Mouse (Mus musculus): Measurements from ENCODE around the gene Ankrd24. TPM values are rescaled to one million over a fixed set of nuclear protein-coding genes. Genes with fewer than 3 reads are reported as not detected.
"Not testable (repeated sequence)": the region's sequence is repeated elsewhere in the genome, so short reads cannot be mapped to it uniquely, and the experiment has no call there.

The Ankrd24 gene
- polyA plus RNA-seq, 1 experiment from 2014 or later, result 7.5 TPM

GRCm38 (mm10) chr10:81641978-81642647 lies 13.8 kb downstream of the Ankrd24 start:
- H3K27ac ChIP-seq, result peak overlapping the region; percentile 94; the same call in 1 of the 2 replicates
- H3K4me3 ChIP-seq, result peak overlapping the region; percentile 85
- no peaks in the 10 kb centered on the region for H3K9me3 ChIP-seq
- no peak for DNase-seq (ENCODE audit: low spot score)
- WGBS, result 81% methylated on average over 8 of the region's 8 CpGs
- no peaks in the 10 kb centered on the region for H3K36me3 ChIP-seq
- peaks cover 31% of the 10 kb centered on the region for H3K4me1 ChIP-seq (replicated peaks)
- peaks cover 12% of the 10 kb centered on the region; the same call in 1 of the 2 replicates for H3K27me3 ChIP-seq (ENCODE audit: insufficient read depth, poor library complexity, severe bottlenecking)

- Histone ChIP-seq H3K36me3 (no peaks in the 10 kb centered on the region), H3K27me3 (ENCODE audit: insufficient read depth, poor library complexity, severe bottlenecking) (peaks cover 12% of the 10 kb centered on the region; the same call in 1 of the 2 replicates), H3K4me3 (peak overlapping the region; percentile 85), H3K9me3 (no peaks in the 10 kb centered on the region), H3K27ac (peak overlapping the region; percentile 94), H3K4me1 (replicated peaks) (peaks cover 31% of the 10 kb centered on the region)
- 23% methylated on average over 24 of the region's 24 CpGs for WGBS
- no peak for DNase-seq (ENCODE audit: low spot score)
Measured at GRCm38 (mm10) chr10:81642648-81643448, 14.5 kb downstream of the Ankrd24 start.

- H3K4me1 ChIP-seq (replicated peaks), result peaks cover 33% of the 10 kb centered on the region
- under 1% methylated on average over 75 of the region's 75 CpGs for WGBS
- peak overlapping the region; percentile 85 for H3K4me3 ChIP-seq
- peaks cover 7% of the 10 kb centered on the region; the same call in 1 of the 2 replicates for H3K27me3 ChIP-seq (ENCODE audit: insufficient read depth, poor library complexity, severe bottlenecking)
- no peaks in the 10 kb centered on the region for H3K9me3 ChIP-seq
- DNase-seq (ENCODE audit: low spot score), result peak; percentile 95
- no peaks in the 10 kb centered on the region for H3K36me3 ChIP-seq
- peak overlapping the region; percentile 94 for H3K27ac ChIP-seq
Measured at GRCm38 (mm10) chr10:81643449-81644055, 15.2 kb downstream of the Ankrd24 start.

GRCm38 (mm10) chr10:81644162-81644561 lies 15.8 kb downstream of the Ankrd24 start:
- Histone ChIP-seq H3K27ac (peak overlapping the region; percentile 94), H3K36me3 (no peaks in the 10 kb centered on the region), H3K9me3 (no peaks in the 10 kb centered on the region), H3K4me3 (peak overlapping the region; percentile 85), H3K27me3 (ENCODE audit: insufficient read depth, poor library complexity, severe bottlenecking) (peaks cover 7% of the 10 kb centered on the region; the same call in 1 of the 2 replicates), H3K4me1 (replicated peaks) (peaks cover 35% of the 10 kb centered on the region)
- no peak for DNase-seq (ENCODE audit: low spot score)
- 56% methylated on average over 2 of the region's 2 CpGs for WGBS

- 92% methylated on average over 18 of the region's 18 CpGs for WGBS
- DNase-seq (ENCODE audit: low spot score), result no peak
- H3K4me1 ChIP-seq (replicated peaks), result peaks cover 35% of the 10 kb centered on the region
- no peaks in the 10 kb centered on the region for H3K9me3 ChIP-seq
- peak overlapping the region; percentile 85 for H3K4me3 ChIP-seq
- no peaks in the 10 kb centered on the region for H3K36me3 ChIP-seq
- H3K27me3 ChIP-seq (ENCODE audit: insufficient read depth, poor library complexity, severe bottlenecking), result peaks cover 7% of the 10 kb centered on the region; the same call in 1 of the 2 replicates
- H3K27ac ChIP-seq, result no peak overlapping the region
Measured at GRCm38 (mm10) chr10:81644716-81645115, 16.4 kb downstream of the Ankrd24 start.

GRCm38 (mm10) chr10:81645391-81645790 lies 17.1 kb downstream of the Ankrd24 start:
- Histone ChIP-seq H3K4me1 (replicated peaks) (peaks cover 35% of the 10 kb centered on the region), H3K27me3 (ENCODE audit: insufficient read depth, poor library complexity, severe bottlenecking) (peaks cover 7% of the 10 kb centered on the region; the same call in 1 of the 2 replicates), H3K27ac (no peak overlapping the region), H3K36me3 (peaks cover 3% of the 10 kb centered on the region), H3K4me3 (no peak overlapping the region), H3K9me3 (no peaks in the 10 kb centered on the region; the same call in 1 of the 2 replicates)
- DNase-seq (ENCODE audit: low spot score), result no peak
- WGBS, result 94% methylated on average over 4 of the region's 4 CpGs

- H3K27ac ChIP-seq, result no peak overlapping the region
- peaks cover 10% of the 10 kb centered on the region for H3K36me3 ChIP-seq
- no peak overlapping the region for H3K4me3 ChIP-seq
- peaks cover 35% of the 10 kb centered on the region for H3K4me1 ChIP-seq (replicated peaks)
- peaks cover 7% of the 10 kb centered on the region; the same call in 1 of the 2 replicates for H3K27me3 ChIP-seq (ENCODE audit: insufficient read depth, poor library complexity, severe bottlenecking)
- no peak for DNase-seq (ENCODE audit: low spot score)
- peaks cover 7% of the 10 kb centered on the region for H3K9me3 ChIP-seq
- 88% methylated on average over 7 of the region's 7 CpGs for WGBS
Measured at GRCm38 (mm10) chr10:81646015-81646555, 17.7 kb downstream of the Ankrd24 start.

- peak; percentile 91 for DNase-seq (ENCODE audit: low spot score)
- peak within 1 kb of the TSS; percentile 63 for H3K4me3 ChIP-seq
- peaks cover 37% of the 10 kb centered on the region for H3K9me3 ChIP-seq
- not testable (repeated sequence) for H3K27me3 ChIP-seq (ENCODE audit: insufficient read depth, poor library complexity, severe bottlenecking); H3K4me1 ChIP-seq (replicated peaks)
- H3K27ac ChIP-seq, result peak within 1 kb of the TSS; percentile 91
- WGBS, result 4% methylated on average over 37 of the region's 52 CpGs
- H3K36me3 ChIP-seq, result peaks cover 39% of the 10 kb centered on the region
Measured at GRCm38 (mm10) chr10:81648803-81649775, 20.7 kb downstream of the Ankrd24 start, which contains the start of gene Gm10778. TSS of gene Gm10778 (plus strand) at chr10:81649059.

GRCm38 (mm10) chr10:81655178-81655577 lies 26.8 kb downstream of the Ankrd24 start:
- Histone ChIP-seq H3K4me3 (no peak overlapping the region), H3K4me1 (replicated peaks) (no peaks in the 10 kb centered on the region; the same call in 1 of the 2 replicates), H3K9me3 (peaks cover 88% of the 10 kb centered on the region), H3K27me3 (ENCODE audit: insufficient read depth, poor library complexity, severe bottlenecking) (no peaks in the 10 kb centered on the region), H3K27ac (no peak overlapping the region), H3K36me3 (peaks cover 88% of the 10 kb centered on the region)
- 96% methylated on average over 10 of the region's 10 CpGs for WGBS
- no peak for DNase-seq (ENCODE audit: low spot score)

- DNase-seq (ENCODE audit: low spot score), result no peak
- WGBS, result 97% methylated on average over 2 of the region's 2 CpGs
- H3K4me1 ChIP-seq (replicated peaks), result no peaks in the 10 kb centered on the region
- no peaks in the 10 kb centered on the region for H3K27me3 ChIP-seq (ENCODE audit: insufficient read depth, poor library complexity, severe bottlenecking)
- peaks cover 79% of the 10 kb centered on the region for H3K36me3 ChIP-seq
- H3K4me3 ChIP-seq, result no peak overlapping the region
- peaks cover 85% of the 10 kb centered on the region for H3K9me3 ChIP-seq
- no peak overlapping the region for H3K27ac ChIP-seq
Measured at GRCm38 (mm10) chr10:81656174-81656573, 27.8 kb downstream of the Ankrd24 start.

GRCm38 (mm10) chr10:81687114-81687513 lies 58.8 kb downstream of the Ankrd24 start:
- H3K9me3 ChIP-seq; H3K27me3 ChIP-seq (ENCODE audit: insufficient read depth, poor library complexity, severe bottlenecking); H3K4me3 ChIP-seq; H3K36me3 ChIP-seq; H3K4me1 ChIP-seq (replicated peaks); DNase-seq (ENCODE audit: low spot score); H3K27ac ChIP-seq: not testable (repeated sequence)
- WGBS, result no CpG with 5 or more reads among the region's 18 CpGs

All from hindbrain, embryonic 10.5 days (tissue).